Mouse (Mus musculus) neutrophil, adult 5-6 weeks (primary cell): Measurements from ENCODE around the gene Lpgat1. TPM values are rescaled to one million over a fixed set of nuclear protein-coding genes. Genes with fewer than 3 reads are reported as not detected.

Experiments
- ATAC-seq: fragments of 151-379, 151-347 bp; 2 replicates; pipeline ENCODE4 v1.8.0; 2017; ENCODE audit warnings: mild to moderate bottlenecking, moderate TSS enrichment; ENCODE audit not compliant: insufficient number of reproducible peaks, poor library complexity, low FRiP score, severe bottlenecking; ENCODE audit errors: extremely low read depth
- total RNA-seq: library from RNA; stranded (forward); fragments of 200-1000 nt; gene quantifications from 2 replicates; pipeline ENCODE4 v1.2.3, GENCODE M21; 2017

Lpgat1 gene
- total RNA-seq, 1 experiment from 2014 or later = 66.2 TPM

DNA sequence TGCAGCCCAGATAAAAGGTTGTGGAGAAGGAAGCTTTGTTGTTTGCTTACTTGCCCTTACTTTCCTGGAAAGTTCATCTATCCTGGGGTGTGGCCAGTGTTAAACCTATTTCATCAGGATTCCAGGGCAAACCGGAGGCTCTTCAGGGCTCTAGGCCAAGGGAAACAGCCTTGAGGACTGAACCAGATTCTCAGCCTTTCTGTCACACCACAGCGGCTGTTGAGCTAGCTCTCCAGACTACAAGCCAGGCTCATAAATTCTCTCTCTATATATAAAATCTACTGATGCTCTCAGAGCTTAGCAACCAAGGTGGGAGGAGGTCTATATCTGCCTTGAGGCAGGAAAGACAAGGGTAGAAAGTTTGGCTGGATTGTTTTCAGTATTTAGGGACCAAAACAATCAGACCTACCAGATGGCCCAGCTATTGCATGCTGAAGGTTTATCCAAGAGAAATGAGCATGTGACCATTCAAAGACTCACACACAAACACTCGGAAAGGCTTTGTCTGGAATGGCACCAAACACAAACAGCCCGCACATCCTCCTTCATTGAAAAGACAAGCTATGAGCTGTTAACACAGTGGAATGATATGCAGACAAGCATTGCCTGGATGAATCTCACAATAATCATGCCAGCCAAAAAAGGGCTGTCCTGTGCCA lies 78.7 kb downstream of the Lpgat1 start:
- ATAC-seq = no peak

- no peak for ATAC-seq
These were observed 84.6 kb downstream of the Lpgat1 start for GRCm38 (mm10) chr1:191802093-191802819.

- ATAC-seq = no peak
These were observed 85.4 kb downstream of the Lpgat1 start for GRCm38 (mm10) chr1:191802820-191803655.

GRCm38 (mm10) chr1:191804747-191805146 lies 87.1 kb downstream of the Lpgat1 start:
- no peak for ATAC-seq

- ATAC-seq = no peak
These were observed 88.2 kb downstream of the Lpgat1 start for GRCm38 (mm10) chr1:191805788-191806187.

- ATAC-seq = no peak
These were observed 89.1 kb downstream of the Lpgat1 start for GRCm38 (mm10) chr1:191806740-191807139.

- no peak for ATAC-seq
These were observed 90.3 kb downstream of the Lpgat1 start for GRCm38 (mm10) chr1:191807979-191808378.

DNA sequence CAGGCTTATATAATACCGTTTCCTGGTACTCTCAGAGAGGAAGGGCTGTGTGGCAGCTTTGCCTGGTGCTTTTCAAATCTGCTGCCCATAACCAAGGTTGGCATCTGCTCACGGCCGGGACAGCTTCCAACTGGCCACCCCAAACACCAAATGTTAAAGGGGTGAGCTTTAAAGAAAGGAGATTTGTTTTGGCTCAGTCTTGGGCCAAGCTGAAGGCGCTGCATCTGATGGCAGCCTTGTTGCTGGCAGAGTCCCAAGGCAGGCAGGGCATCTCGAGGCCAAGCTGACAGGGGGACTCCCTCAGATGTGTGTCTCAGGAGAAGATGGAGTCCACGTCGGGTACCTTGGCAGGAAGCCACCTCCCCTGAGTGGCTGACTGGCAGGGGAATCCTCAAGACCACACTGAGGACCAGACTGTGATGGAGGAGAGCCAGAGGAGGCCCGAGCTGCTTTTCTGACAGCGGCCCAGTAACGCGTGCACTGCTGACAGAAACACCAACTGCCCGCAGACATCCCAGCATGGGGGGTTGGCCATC lies 91.1 kb downstream of the Lpgat1 start:
- ATAC-seq = no peak

- ATAC-seq = no peak
These were observed 94.1 kb downstream of the Lpgat1 start for GRCm38 (mm10) chr1:191811774-191812173.

DNA sequence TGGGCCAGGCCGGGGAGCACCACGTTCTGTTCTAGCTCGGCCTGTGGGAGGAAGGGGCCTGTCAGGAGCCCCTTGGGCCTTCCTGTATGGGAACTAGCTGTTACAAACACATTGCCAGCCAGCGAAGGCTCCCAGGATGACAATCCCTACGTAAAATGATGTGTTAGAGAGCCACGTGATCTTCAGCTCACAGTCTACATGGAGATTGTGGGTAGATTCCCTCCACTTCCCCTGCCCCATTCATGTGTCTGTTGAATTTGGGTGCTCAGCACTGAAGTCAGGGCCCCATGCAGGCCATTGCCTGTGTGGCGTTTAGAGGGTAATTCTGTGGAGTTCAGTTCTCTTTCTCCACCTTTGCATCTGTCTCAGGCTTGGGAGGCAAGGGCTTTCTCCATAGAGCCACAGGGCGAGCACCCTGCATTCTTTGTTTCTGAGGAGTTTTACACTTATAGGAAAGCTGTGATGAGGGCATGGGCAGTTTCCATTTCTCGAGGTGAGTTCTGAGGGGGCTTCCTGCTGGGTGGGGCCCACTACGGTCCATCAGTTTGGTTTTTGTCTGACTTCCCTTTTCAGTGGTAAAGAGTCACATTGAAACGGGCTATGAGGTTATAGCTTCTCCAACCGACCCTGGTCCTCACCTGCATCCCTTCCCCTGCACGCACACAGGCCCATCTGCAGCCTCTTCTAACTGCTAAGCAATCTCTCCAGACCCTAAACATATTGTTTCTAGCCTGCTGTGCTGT lies 95.5 kb downstream of the Lpgat1 start:
- ATAC-seq = peak; percentile 61

GRCm38 (mm10) chr1:191814240-191814639 lies 96.6 kb downstream of the Lpgat1 start:
- ATAC-seq = peak; percentile 81

DNA sequence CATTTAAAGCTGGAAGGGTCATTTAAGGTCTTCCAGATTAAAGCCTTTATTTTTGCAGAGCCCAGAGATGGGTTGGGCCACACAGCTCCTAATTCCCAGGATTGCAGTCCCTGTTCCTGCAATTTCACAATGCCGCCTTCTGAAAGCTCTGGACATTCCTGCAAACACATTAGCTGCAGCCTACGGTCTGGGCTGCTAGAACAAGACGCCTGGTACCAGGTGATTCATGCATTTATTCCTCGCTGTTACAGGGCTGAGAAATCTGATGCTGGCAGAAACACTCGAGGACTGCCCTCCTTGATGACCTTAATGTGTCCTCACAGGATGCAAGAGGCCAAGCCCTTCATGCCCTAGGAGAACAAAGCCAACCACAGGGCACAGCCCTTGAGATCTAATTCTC lies 97.3 kb downstream of the Lpgat1 start:
- ATAC-seq = no peak

- no peak for ATAC-seq
These were observed 99.0 kb downstream of the Lpgat1 start for GRCm38 (mm10) chr1:191816596-191816995.

DNA sequence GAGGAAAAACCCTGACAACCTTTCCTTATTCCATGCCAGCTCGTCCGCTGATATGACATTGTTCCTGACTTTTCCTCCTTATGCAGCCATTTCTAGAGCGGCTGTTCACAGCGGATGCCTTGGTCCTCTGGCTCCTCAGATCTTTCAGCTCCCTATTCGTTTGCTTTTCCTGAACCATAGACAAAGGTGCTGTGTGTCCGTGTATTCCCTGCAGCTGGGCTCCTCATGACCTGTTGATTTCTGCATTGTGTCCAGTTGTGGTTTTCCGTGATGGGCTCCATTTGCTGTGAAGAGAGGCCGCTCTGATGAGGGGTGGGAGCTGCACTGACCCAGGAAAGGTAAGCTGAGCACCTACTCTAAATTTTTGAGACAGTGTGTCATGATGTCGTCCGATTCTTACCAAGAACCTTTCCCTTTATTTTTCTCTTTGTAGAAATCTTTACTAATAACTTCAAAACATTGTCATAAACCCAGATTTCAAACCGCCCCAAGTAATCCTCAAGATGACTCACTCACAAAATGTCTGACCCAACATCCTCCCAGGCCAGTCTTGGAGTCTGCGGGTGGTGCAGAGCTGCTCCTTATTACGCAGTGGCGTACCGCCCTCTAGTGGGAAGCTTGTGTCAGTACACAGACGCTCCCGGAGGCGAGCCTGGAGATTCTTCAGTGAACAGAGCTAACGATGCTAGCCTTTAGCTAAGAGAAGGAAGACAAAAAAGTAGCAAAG lies 99.9 kb downstream of the Lpgat1 start:
- ATAC-seq = peak; percentile 67

DNA sequence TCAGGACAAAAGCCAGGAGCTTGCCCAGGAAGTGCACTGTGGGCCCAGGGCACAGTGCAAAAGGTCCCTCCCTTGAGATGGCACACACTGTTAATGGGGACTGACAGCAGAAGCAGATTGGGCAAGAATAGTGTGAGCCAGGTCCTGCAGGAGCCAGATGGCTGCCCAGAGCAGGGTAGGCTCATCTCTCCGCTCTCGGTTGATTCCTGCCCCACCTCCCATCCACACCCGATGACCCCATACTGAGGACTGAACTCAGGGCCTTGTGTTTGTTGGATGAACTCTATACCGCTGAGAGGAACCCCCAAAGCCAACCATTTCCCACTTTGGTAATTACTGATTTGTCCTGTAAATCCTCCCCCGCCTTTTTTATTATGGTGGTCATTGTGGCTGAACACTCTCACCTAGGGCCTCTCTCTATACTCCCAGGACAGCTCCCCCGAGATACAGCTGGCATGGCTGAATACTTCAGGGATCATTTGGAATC lies 100.6 kb downstream of the Lpgat1 start:
- ATAC-seq = no peak

DNA sequence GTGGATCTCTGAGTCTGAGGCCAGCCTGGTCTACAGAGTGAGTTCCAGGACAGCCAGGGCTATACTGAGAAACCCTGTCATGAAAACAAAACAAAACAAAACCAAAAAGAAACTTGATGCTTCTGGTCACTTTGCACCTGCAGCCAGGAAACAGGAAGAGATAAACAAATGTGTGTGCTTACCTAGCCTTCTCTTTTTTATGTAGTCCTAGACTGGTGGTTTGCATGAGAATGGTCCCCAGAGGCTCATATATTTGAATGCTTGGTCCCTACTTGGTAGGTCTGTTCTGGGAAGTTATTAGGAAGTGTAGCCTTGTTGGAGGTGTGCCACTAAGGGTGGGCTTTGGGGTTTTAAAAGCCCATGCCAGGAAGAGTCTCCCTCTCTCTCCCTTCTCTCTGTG lies 101.4 kb downstream of the Lpgat1 start:
- no peak for ATAC-seq

DNA sequence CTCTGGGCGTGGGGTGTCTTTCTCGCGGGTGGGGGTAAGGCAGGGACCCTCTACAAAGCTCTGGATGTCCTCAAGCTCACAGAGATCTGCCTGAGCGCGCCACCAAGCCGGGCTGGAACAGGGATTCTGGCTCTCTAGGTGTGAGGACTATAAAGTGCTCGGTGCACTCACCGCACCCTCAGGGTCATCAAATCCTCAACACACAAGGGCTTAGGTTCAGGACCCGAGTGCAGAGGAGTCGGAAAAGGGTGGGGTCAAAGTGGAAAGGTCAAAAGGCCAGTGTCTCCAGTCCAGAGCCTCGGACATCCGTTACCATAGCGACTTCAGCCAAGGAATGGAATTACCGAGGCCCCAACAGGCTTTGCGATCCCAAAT lies 103.3 kb downstream of the Lpgat1 start:
- no peak for ATAC-seq
